21 mouse cellular contexts compared by ENCODE assay signal in genomic region chr14:76455159-76455558, GRCm38 (mm10). TPM values are rescaled to one million over a fixed set of nuclear protein-coding genes. Genes with fewer than 3 reads are reported as not detected.
A peak's percentile ranks its signal among the peaks of the same experiment; 100 is the strongest.
DNase-seq lines count a peak whose midpoint lies in the region; ATAC-seq and TF ChIP-seq lines count a peak whose summit lies in the region.
"Had no signal": no experiment of that assay in that cellular context is flagged by ENCODE, and none has a peak within 500 bp of the region (broad histone marks: within the 10 kb centered on the region; RNA-seq: fewer than 3 reads in every experiment).

No protein-coding gene starts in this region.

- no peaks in the 10 kb centered on the region for H3K36me3 ChIP-seq in forebrain, embryonic 15.5 days
- no peaks in the 10 kb centered on the region for H3K36me3 ChIP-seq in forebrain, embryonic 11.5 days (ENCODE audit: control insufficient read depth, insufficient read depth, low read length)
- no peaks in the 10 kb centered on the region for H3K36me3 ChIP-seq in hindbrain, embryonic 15.5 days
- peaks cover 27% of the 10 kb centered on the region for H3K36me3 ChIP-seq in hindbrain, embryonic 10.5 days
- no peaks in the 10 kb centered on the region for H3K36me3 ChIP-seq in stomach, postnatal 0 days (ENCODE audit: control insufficient read depth, insufficient read depth, low read length)
- H3K36me3 ChIP-seq: embryonic facial prominence, embryonic 15.5 days had no signal

- no peak for TF ChIP-seq EP300 in stomach, postnatal 0 days (optimal IDR thresholded peaks at IDR 0.05)

- H3K9ac ChIP-seq in forebrain, embryonic 15.5 days (replicated peaks), result no peak overlapping the region
- H3K9ac ChIP-seq in forebrain, embryonic 11.5 days (ENCODE audit: low read length), result no peak overlapping the region
- no peak overlapping the region for H3K9ac ChIP-seq in hindbrain, embryonic 15.5 days
- H3K9ac ChIP-seq in stomach, postnatal 0 days (ENCODE audit: low read length), result no peak overlapping the region
- H3K9ac ChIP-seq: embryonic facial prominence, embryonic 15.5 days; forebrain, embryonic 12.5 days; liver, postnatal 0 days had no signal

- no peak overlapping the region for H3K4me2 ChIP-seq in forebrain, embryonic 15.5 days (replicated peaks)
- H3K4me2 ChIP-seq in forebrain, embryonic 11.5 days (ENCODE audit: low read depth, low read length, severe bottlenecking), result no peak overlapping the region
- no peak overlapping the region for H3K4me2 ChIP-seq in hindbrain, embryonic 15.5 days
- no peak overlapping the region for H3K4me2 ChIP-seq in stomach, postnatal 0 days (replicated peaks; ENCODE audit: low read depth)
- H3K4me2 ChIP-seq: embryonic facial prominence, embryonic 15.5 days; forebrain, embryonic 12.5 days had no signal

- intact Hi-C loops in gastrocnemius, postnatal 14 days (cut with DNase I; ENCODE audit: low total_unique reads), result no loop called here

- ATAC-seq in forebrain, embryonic 15.5 days (replicated peaks), result no peak
- ATAC-seq in forebrain, embryonic 11.5 days (replicated peaks; ENCODE audit: low FRiP score), result no peak
- no peak for ATAC-seq in hindbrain, embryonic 15.5 days (ENCODE audit: low FRiP score, low read depth)
- 0 out of 2 replicates have a peak, but pooled peaks have one; percentile 15 for ATAC-seq in stomach, postnatal 0 days (ENCODE audit: low FRiP score, low TSS enrichment)
- ATAC-seq: intestine, embryonic 16.5 days; liver, postnatal 0 days had no signal

- WGBS in forebrain, embryonic 15.5 days, result 70% methylated on average over 7 of the region's 7 CpGs
- 87% methylated on average over 7 of the region's 7 CpGs for WGBS in forebrain, embryonic 11.5 days
- WGBS in hindbrain, embryonic 15.5 days, result 67% methylated on average over 7 of the region's 7 CpGs
- WGBS in hindbrain, embryonic 10.5 days, result 83% methylated on average over 7 of the region's 7 CpGs
- 52% methylated on average over 7 of the region's 7 CpGs for WGBS in stomach, postnatal 0 days

- H3K4me1 ChIP-seq in forebrain, embryonic 15.5 days, result peaks cover 27% of the 10 kb centered on the region
- no peaks in the 10 kb centered on the region for H3K4me1 ChIP-seq in forebrain, embryonic 11.5 days (replicated peaks; ENCODE audit: control insufficient read depth, insufficient read depth, low read length)
- peaks cover 21% of the 10 kb centered on the region for H3K4me1 ChIP-seq in hindbrain, embryonic 15.5 days (replicated peaks)
- peaks cover 13% of the 10 kb centered on the region for H3K4me1 ChIP-seq in hindbrain, embryonic 10.5 days (replicated peaks)
- no peaks in the 10 kb centered on the region for H3K4me1 ChIP-seq in stomach, postnatal 0 days (replicated peaks; ENCODE audit: control insufficient read depth, insufficient read depth)

- no peak for DNase-seq in forebrain, embryonic 11.5 days (ENCODE audit: low spot score)
- DNase-seq in hindbrain, embryonic 10.5 days (ENCODE audit: low spot score), result no peak
- DNase-seq in testis, postnatal 14 days (ENCODE audit: low spot score), result peak; percentile 34
- DNase-seq in testis, postnatal 10 days (ENCODE audit: low spot score), result no peak
- DNase-seq in stomach, postnatal 0 days (ENCODE audit: low spot score), result no peak
- no peak for DNase-seq in gastrocnemius, postnatal 14 days
- DNase-seq: adrenal gland, postnatal 14 days; embryo, embryonic 11 days; gastrocnemius, adult 2 months; kidney, postnatal 36 days; liver, postnatal 0 days; retina, postnatal 1 day; right cerebral cortex, postnatal 4 days; thymus, postnatal 14 days had no signal

- no peaks in the 10 kb centered on the region for H3K9me3 ChIP-seq in forebrain, embryonic 15.5 days
- no peaks in the 10 kb centered on the region for H3K9me3 ChIP-seq in forebrain, embryonic 11.5 days (ENCODE audit: control insufficient read depth, low read length)
- H3K9me3 ChIP-seq in hindbrain, embryonic 15.5 days, result no peaks in the 10 kb centered on the region
- no peaks in the 10 kb centered on the region for H3K9me3 ChIP-seq in hindbrain, embryonic 10.5 days
- H3K9me3 ChIP-seq in stomach, postnatal 0 days (ENCODE audit: control insufficient read depth, low read length), result no peaks in the 10 kb centered on the region
- H3K9me3 ChIP-seq: embryonic facial prominence, embryonic 15.5 days; forebrain, embryonic 12.5 days; limb, embryonic 10.5 days had no signal

- no peak for TF ChIP-seq CTCF in stomach, postnatal 0 days (IDR thresholded peaks at IDR 0.05; ENCODE audit: low read depth)

- H3K27me3 ChIP-seq in forebrain, embryonic 15.5 days, result no peaks in the 10 kb centered on the region
- H3K27me3 ChIP-seq in forebrain, embryonic 11.5 days (ENCODE audit: control insufficient read depth, insufficient read depth, low read length), result no peaks in the 10 kb centered on the region
- H3K27me3 ChIP-seq in hindbrain, embryonic 15.5 days, result no peaks in the 10 kb centered on the region
- H3K27me3 ChIP-seq in hindbrain, embryonic 10.5 days (ENCODE audit: insufficient read depth, poor library complexity, severe bottlenecking), result no peaks in the 10 kb centered on the region
- H3K27me3 ChIP-seq in stomach, postnatal 0 days (ENCODE audit: control insufficient read depth, insufficient read depth, low read length), result no peaks in the 10 kb centered on the region
- H3K27me3 ChIP-seq: CH12.LX; embryonic facial prominence, embryonic 15.5 days; forebrain, embryonic 12.5 days had no signal

- H3K4me3 ChIP-seq in forebrain, embryonic 15.5 days, result no peak overlapping the region
- no peak overlapping the region for H3K4me3 ChIP-seq in forebrain, embryonic 11.5 days (ENCODE audit: low read depth, low read length)
- H3K4me3 ChIP-seq in hindbrain, embryonic 15.5 days, result no peak overlapping the region
- H3K4me3 ChIP-seq in hindbrain, embryonic 10.5 days, result no peak overlapping the region
- H3K4me3 ChIP-seq in stomach, postnatal 0 days (ENCODE audit: low read depth, low read length), result no peak overlapping the region
- H3K4me3 ChIP-seq: embryonic facial prominence, embryonic 15.5 days; forebrain, embryonic 12.5 days; gastrocnemius, adult 2 months; limb, embryonic 10.5 days had no signal

- H3K27ac ChIP-seq in forebrain, embryonic 15.5 days (replicated peaks), result peak overlapping the region; percentile 7; the same call in 1 of the 2 replicates
- H3K27ac ChIP-seq in forebrain, embryonic 11.5 days (ENCODE audit: low read depth, low read length), result no peak overlapping the region
- 0 out of 2 replicates have a peak overlapping the region, but pooled peaks have one; percentile 14 for H3K27ac ChIP-seq in hindbrain, embryonic 15.5 days (replicated peaks)
- H3K27ac ChIP-seq in hindbrain, embryonic 10.5 days, result no peak overlapping the region
- H3K27ac ChIP-seq in stomach, postnatal 0 days (replicated peaks), result no peak overlapping the region
- H3K27ac ChIP-seq: embryonic facial prominence, embryonic 15.5 days; forebrain, embryonic 12.5 days; gastrocnemius, adult 2 months; limb, embryonic 10.5 days had no signal

RNA-seq across cellular contexts. Expression of gene Tsc22d1, which starts 40.4 kb away (rescaled TPM):
- 711 and 729 TPM in 2 replicates for polyA plus RNA-seq in forebrain, embryonic 15.5 days (2015; fragmentation: Nextera tagmentation; extraction: Ambion mirVana)
- polyA plus RNA-seq in forebrain, embryonic 11.5 days (2014; fragmentation: Nextera tagmentation; extraction: Ambion mirVana), result 484 and 510 TPM in 2 replicates
- polyA plus RNA-seq in hindbrain, embryonic 15.5 days (2015; fragmentation: Nextera tagmentation; extraction: Ambion mirVana), result 767 and 770 TPM in 2 replicates
- polyA plus RNA-seq in hindbrain, embryonic 10.5 days (2016; fragmentation: Nextera tagmentation; extraction: Ambion mirVana), result 328 and 552 TPM in 2 replicates
- 310 and 313 TPM in 2 replicates for polyA plus RNA-seq in stomach, postnatal 0 days (2015; fragmentation: Nextera tagmentation; extraction: Ambion mirVana)
- total RNA-seq in gastrocnemius, postnatal 14 days (2021), result 100 to 1,000 TPM; 119 to 144 TPM

Comparison
In these comparisons a context has a peak if more than half of its experiments do, and no peak if none do; other contexts are left out.
1. H3K27ac ChIP-seq: peak in forebrain, embryonic 15.5 days (single experiment) and hindbrain, embryonic 15.5 days (single experiment); none in forebrain, embryonic 11.5 days (single experiment), hindbrain, embryonic 10.5 days (single experiment) and stomach, postnatal 0 days (single experiment).